Comparison of ENCODE assay signal across 10 mouse cellular contexts in the genomic region with DNA sequence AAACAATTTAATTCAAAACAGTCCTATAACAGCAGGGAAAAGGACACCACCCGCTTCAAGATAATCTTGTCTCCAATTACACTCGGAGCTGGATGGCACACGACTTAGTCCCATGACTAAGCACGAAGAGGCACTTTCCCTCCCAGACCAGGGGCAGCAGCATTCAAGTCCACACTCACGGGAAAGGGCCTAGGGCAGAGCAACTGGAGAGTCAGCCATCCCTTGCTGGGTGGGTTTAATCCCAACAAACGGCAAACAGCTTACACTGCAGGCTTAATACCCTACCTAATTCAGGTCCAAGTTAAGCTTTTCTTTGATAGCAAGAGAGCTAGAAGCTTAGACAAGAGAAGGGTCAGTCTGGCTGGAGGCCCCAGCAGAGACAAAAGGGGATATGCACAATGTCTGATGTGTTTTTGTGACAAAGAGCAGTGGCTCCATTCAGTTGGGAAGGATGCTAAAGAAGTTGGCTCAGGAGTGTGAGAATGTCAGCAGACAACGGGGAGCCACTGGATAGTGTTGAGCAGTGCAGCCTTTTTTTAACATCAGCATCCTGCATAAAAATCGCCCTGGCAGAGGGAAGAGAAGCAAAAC. TPM values are rescaled to one million over a fixed set of nuclear protein-coding genes. Genes with fewer than 3 reads are reported as not detected.
DNase-seq lines count a peak whose midpoint lies in the region; ATAC-seq and TF ChIP-seq lines count a peak whose summit lies in the region.
"Had no signal": no experiment of that assay in that cellular context is flagged by ENCODE, and none has a peak within 500 bp of the region (broad histone marks: within the 10 kb centered on the region; RNA-seq: fewer than 3 reads in every experiment).

No protein-coding gene starts in this region.

- TF ChIP-seq EP300 in heart, postnatal 0 days (IDR thresholded peaks at IDR 0.05; ENCODE audit: low read depth), result no peak

- no peak overlapping the region for H3K4me3 ChIP-seq in heart, postnatal 0 days (ENCODE audit: low read depth, low read length)
- no peak overlapping the region for H3K4me3 ChIP-seq in midbrain, embryonic 16.5 days (ENCODE audit: low read depth, low read length)
- H3K4me3 ChIP-seq: heart, embryonic 15.5 days had no signal

- 19% methylated on average over 8 of the region's 8 CpGs for WGBS in heart, postnatal 0 days
- WGBS in midbrain, embryonic 16.5 days, result 2% methylated on average over 8 of the region's 8 CpGs

- no peak overlapping the region for H3K27ac ChIP-seq in heart, postnatal 0 days (ENCODE audit: low read depth)
- H3K27ac ChIP-seq in midbrain, embryonic 16.5 days (ENCODE audit: low read length), result peak overlapping the region; percentile 59
- H3K27ac ChIP-seq: heart, embryonic 15.5 days had no signal

- TF ChIP-seq CTCF in heart, postnatal 0 days (IDR thresholded peaks at IDR 0.05; ENCODE audit: low read depth), result no peak

- no peaks in the 10 kb centered on the region for H3K9me3 ChIP-seq in heart, postnatal 0 days (replicated peaks; ENCODE audit: control insufficient read depth, low read length)
- H3K9me3 ChIP-seq in midbrain, embryonic 16.5 days (replicated peaks; ENCODE audit: control insufficient read depth, low read length, poor library complexity, severe bottlenecking), result no peaks in the 10 kb centered on the region
- H3K9me3 ChIP-seq: heart, embryonic 15.5 days had no signal

- H3K27me3 ChIP-seq in heart, postnatal 0 days (ENCODE audit: control insufficient read depth, insufficient read depth, low read length), result no peaks in the 10 kb centered on the region
- no peaks in the 10 kb centered on the region for H3K27me3 ChIP-seq in midbrain, embryonic 16.5 days (ENCODE audit: control insufficient read depth, insufficient read depth, low read depth, low read length)
- H3K27me3 ChIP-seq: heart, embryonic 15.5 days had no signal

- peak; percentile 25 to 31 for DNase-seq in heart, adult 18-20 months
- DNase-seq in heart, postnatal 25 days (ENCODE audit: low spot score), result no peak
- DNase-seq in brain, adult 2 months (ENCODE audit: low read depth, low spot score), result peak; percentile 81
- no peak for DNase-seq in heart, postnatal 0 days (ENCODE audit: low spot score)
- DNase-seq in testis, postnatal 14 days (ENCODE audit: low spot score), result no peak
- no peak for DNase-seq in urinary bladder, postnatal 25 days (ENCODE audit: low spot score)
- no peak for DNase-seq in urinary bladder, adult 18-20 months (ENCODE audit: low spot score in 2 of 2)
- DNase-seq: lung, adult 2 months had no signal

- H3K4me2 ChIP-seq in heart, postnatal 0 days (ENCODE audit: low read depth, low read length), result no peak overlapping the region
- H3K4me2 ChIP-seq in midbrain, embryonic 16.5 days (ENCODE audit: low read length), result no peak overlapping the region
- H3K4me2 ChIP-seq: heart, embryonic 15.5 days had no signal

- no peaks in the 10 kb centered on the region for H3K36me3 ChIP-seq in heart, postnatal 0 days (replicated peaks; ENCODE audit: control insufficient read depth, insufficient read depth, low read length)
- H3K36me3 ChIP-seq in midbrain, embryonic 16.5 days (ENCODE audit: control insufficient read depth, insufficient read depth, low read length), result no peaks in the 10 kb centered on the region
- H3K36me3 ChIP-seq: heart, embryonic 15.5 days had no signal

- ATAC-seq in heart, postnatal 0 days (ENCODE audit: insufficient read depth, low read depth), result peak; percentile 36; the same call in 1 of the 2 replicates
- peak; percentile 52 for ATAC-seq in midbrain, embryonic 16.5 days

- intact Hi-C loops in heart, postnatal 25 days (cut with DNase I), result no loop called here

- no peak overlapping the region for H3K9ac ChIP-seq in heart, postnatal 0 days (replicated peaks; ENCODE audit: low read depth, low read length)
- 0 out of 2 replicates have a peak overlapping the region, but pooled peaks have one; percentile 26 for H3K9ac ChIP-seq in midbrain, embryonic 16.5 days (ENCODE audit: low read depth, low read length)
- H3K9ac ChIP-seq: heart, embryonic 15.5 days had no signal

- peaks cover 4% of the 10 kb centered on the region; the same call in 1 of the 2 replicates for H3K4me1 ChIP-seq in heart, postnatal 0 days (ENCODE audit: control insufficient read depth, insufficient read depth)
- peaks cover 17% of the 10 kb centered on the region for H3K4me1 ChIP-seq in midbrain, embryonic 16.5 days (ENCODE audit: control insufficient read depth, insufficient read depth, low read length)

RNA-seq across cellular contexts. Expression of gene D630045J12Rik, which starts 46.8 kb away (rescaled TPM):
- total RNA-seq in heart, adult 18-20 months (2021), result 1 to 10 TPM; 1.6 TPM
- total RNA-seq in heart, postnatal 25 days (2021), result 1 to 10 TPM; 1.2 to 1.7 TPM
- total RNA-seq in heart, postnatal 0 days (2014; rRNA removed; ENCODE audit: low replicate concordance), result 1.0 and 2.8 TPM in 2 replicates
- 0.29 and 0.38 TPM in 2 replicates for polyA plus RNA-seq in heart, postnatal 0 days (2015; fragmentation: Nextera tagmentation; extraction: Ambion mirVana)
- polyA plus RNA-seq in midbrain, embryonic 16.5 days (2015; fragmentation: Nextera tagmentation; extraction: Ambion mirVana), result 15.8 and 19.4 TPM in 2 replicates

Comparison
In these comparisons a context has a peak if more than half of its experiments do, and no peak if none do; other contexts are left out.
1. DNase-seq: peak in heart, adult 18-20 months (2 of 2) and brain, adult 2 months (single experiment); none in heart, postnatal 25 days (single experiment), heart, postnatal 0 days (single experiment), testis, postnatal 14 days (single experiment), urinary bladder, postnatal 25 days (single experiment) and urinary bladder, adult 18-20 months (0 of 2).